Mouse (Mus musculus) spleen, adult 2 months (tissue): Measurements from ENCODE around the gene Nsun2.

Experiments
- CTCF ChIP-seq: fragments of 200-500 bp; IDR thresholded peaks from 2 replicates; pipeline ENCODE4 v1.5.1; 2011; ENCODE audit warnings: mild to moderate bottlenecking, inconsistent platforms; ENCODE audit not compliant: insufficient read depth, insufficient read length, insufficient replicate concordance; ENCODE audit errors: extremely low read depth
- POLR2A ChIP-seq: fragments of 200-500 bp; IDR thresholded peaks from 2 replicates; pipeline ENCODE4 v1.6.1; 2011; ENCODE audit warnings: low read depth, low read length, inconsistent platforms

DNA sequence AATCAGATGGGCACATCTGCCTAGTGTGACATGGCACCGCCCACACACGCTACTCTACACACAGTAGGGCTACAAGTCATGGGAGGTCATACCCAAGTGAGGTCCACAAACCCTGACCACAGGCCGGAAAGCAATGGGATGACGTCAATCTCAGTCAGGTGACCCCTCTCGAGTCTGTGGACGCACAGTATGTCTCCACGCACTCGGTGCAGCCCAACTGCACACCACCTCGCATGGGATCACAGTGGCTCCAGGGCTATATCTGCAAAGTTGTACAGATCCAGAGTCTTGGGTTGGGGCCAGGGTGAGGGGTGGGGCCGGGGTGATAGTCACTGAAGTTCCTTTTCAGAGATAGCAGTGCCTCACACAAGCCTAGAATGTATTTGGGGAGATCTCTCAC is 139.0 kb downstream of the Nsun2 start:
- TF ChIP-seq POLR2A (no peak), CTCF (no peak)
